Mouse (Mus musculus): Measurements from ENCODE around the gene Cfap74.
"Not testable (repeated sequence)": the region's sequence is repeated elsewhere in the genome, so short reads cannot be mapped to it uniquely, and the experiment has no call there.

Cfap74 gene

GRCm38 (mm10) chr4:155470263-155470953 lies 61.4 kb downstream of the Cfap74 start:
- no peak for DNase-seq

GRCm38 (mm10) chr4:155470997-155471396 lies 62.0 kb downstream of the Cfap74 start:
- DNase-seq = no peak

- DNase-seq = no peak
Measured at GRCm38 (mm10) chr4:155471406-155471805, 62.4 kb downstream of the Cfap74 start.

- no peak for DNase-seq
Measured at GRCm38 (mm10) chr4:155472716-155473290, 63.8 kb downstream of the Cfap74 start.

- no peak for DNase-seq
Measured at GRCm38 (mm10) chr4:155473319-155473718, 64.3 kb downstream of the Cfap74 start.

- DNase-seq = not testable (repeated sequence)
Measured at GRCm38 (mm10) chr4:155473796-155474195, 64.8 kb downstream of the Cfap74 start.

GRCm38 (mm10) chr4:155481381-155482124 lies 72.6 kb downstream of the Cfap74 start:
- DNase-seq = peak; percentile 85

- DNase-seq = no peak
Measured at GRCm38 (mm10) chr4:155482125-155482480, 73.1 kb downstream of the Cfap74 start.

GRCm38 (mm10) chr4:155482733-155483540 lies 73.9 kb downstream of the Cfap74 start:
- DNase-seq = no peak

- no peak for DNase-seq
Measured at GRCm38 (mm10) chr4:155485521-155485920, 76.5 kb downstream of the Cfap74 start.

GRCm38 (mm10) chr4:155487746-155488145 lies 78.8 kb downstream of the Cfap74 start:
- DNase-seq = no peak

- peak; percentile 98 for DNase-seq
Measured at GRCm38 (mm10) chr4:155488232-155489025, 79.4 kb downstream of the Cfap74 start.

- DNase-seq = no peak
Measured at GRCm38 (mm10) chr4:155489101-155489970, 80.3 kb downstream of the Cfap74 start.

- DNase-seq = peak; percentile 54
Measured at GRCm38 (mm10) chr4:155490456-155490855, 81.5 kb downstream of the Cfap74 start.

- peak; percentile 95 for DNase-seq
Measured at GRCm38 (mm10) chr4:155490990-155491504, 82.1 kb downstream of the Cfap74 start, which contains the start of gene Gnb1. Gene Gnb1 (plus strand): TSS chr4:155491361.

- no peak for DNase-seq
Measured at GRCm38 (mm10) chr4:155491529-155492130, 82.6 kb downstream of the Cfap74 start.

GRCm38 (mm10) chr4:155492131-155492633 lies 83.2 kb downstream of the Cfap74 start:
- peak; percentile 65 for DNase-seq

GRCm38 (mm10) chr4:155494891-155495290 lies 85.9 kb downstream of the Cfap74 start:
- no peak for DNase-seq

- no peak for DNase-seq
Measured at GRCm38 (mm10) chr4:155497963-155498362, 89.0 kb downstream of the Cfap74 start.

GRCm38 (mm10) chr4:155501126-155501525 lies 92.1 kb downstream of the Cfap74 start:
- no peak for DNase-seq
